Mouse (Mus musculus): Measurements from ENCODE around the gene Gabbr2. TPM values are rescaled to one million over a fixed set of nuclear protein-coding genes. Genes with fewer than 3 reads are reported as not detected.

Gabbr2 gene
- polyA plus RNA-seq, 1 experiment: not detected

- TF ChIP-seq POLR2A (IDR thresholded peaks at IDR 0.05; ENCODE audit: borderline replicate concordance, extremely low read depth, low read depth, low read length) (no peak), CTCF (IDR thresholded peaks at IDR 0.05; ENCODE audit: insufficient read depth, low read length) (peak; percentile 21; the same call in 1 of the 2 replicates)
- WGBS: 33% methylated on average over 23 of the region's 23 CpGs
- no peak for DNase-seq
- H3K4me1 ChIP-seq (ENCODE audit: control insufficient read depth, insufficient read depth, low read length): no peaks in the 10 kb centered on the region
- H3K4me3 ChIP-seq (replicated peaks; ENCODE audit: extremely low read depth, low read depth, low read length): no peak overlapping the region
Observed at GRCm38 (mm10) chr4:46620330-46620729, 371.3 kb downstream of the Gabbr2 start.

- H3K4me3 ChIP-seq (replicated peaks; ENCODE audit: extremely low read depth, low read depth, low read length): no peak overlapping the region
- H3K4me1 ChIP-seq (ENCODE audit: control insufficient read depth, insufficient read depth, low read length): no peaks in the 10 kb centered on the region
- no peak for DNase-seq
- TF ChIP-seq CTCF (IDR thresholded peaks at IDR 0.05; ENCODE audit: insufficient read depth, low read length): 0 out of 2 replicates have a peak, but pooled peaks have one; percentile 13
- TF ChIP-seq POLR2A (IDR thresholded peaks at IDR 0.05; ENCODE audit: borderline replicate concordance, extremely low read depth, low read depth, low read length): no peak
- WGBS: 61% methylated on average over 11 of the region's 11 CpGs
Observed at GRCm38 (mm10) chr4:46618196-46618817, 373.4 kb downstream of the Gabbr2 start.

GRCm38 (mm10) chr4:46617408-46617807, 374.3 kb downstream of the Gabbr2 start:
- WGBS: 70% methylated on average over 6 of the region's 6 CpGs
- no peak for TF ChIP-seq POLR2A (IDR thresholded peaks at IDR 0.05; ENCODE audit: borderline replicate concordance, extremely low read depth, low read depth, low read length)
- TF ChIP-seq CTCF (IDR thresholded peaks at IDR 0.05; ENCODE audit: insufficient read depth, low read length): peak; percentile 25; the same call in 1 of the 2 replicates
- H3K4me1 ChIP-seq (ENCODE audit: control insufficient read depth, insufficient read depth, low read length): no peaks in the 10 kb centered on the region
- H3K4me3 ChIP-seq (replicated peaks; ENCODE audit: extremely low read depth, low read depth, low read length): no peak overlapping the region
- no peak for DNase-seq

DNA sequence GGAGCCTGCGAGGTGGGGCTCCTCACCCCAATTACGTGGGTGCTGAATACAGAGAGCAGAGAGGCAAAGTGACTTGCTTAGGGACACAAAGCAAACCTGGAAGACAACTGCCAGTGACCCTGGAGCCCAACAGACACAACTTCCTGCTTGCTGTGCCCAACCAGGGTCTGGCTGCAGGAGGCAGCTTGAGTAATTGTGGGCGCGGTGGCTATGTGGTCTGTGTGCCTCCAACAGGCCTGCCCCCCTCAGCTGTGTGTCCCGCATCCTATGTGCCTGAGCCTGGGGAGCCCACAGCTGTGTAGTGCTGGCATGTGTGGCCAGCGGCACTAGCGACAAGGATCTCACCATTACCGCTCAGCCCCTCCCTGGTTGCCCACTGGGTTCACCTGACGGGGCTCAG, 377.0 kb downstream of the Gabbr2 start:
- WGBS: 76% methylated on average over 9 of the region's 9 CpGs
- TF ChIP-seq CTCF (IDR thresholded peaks at IDR 0.05; ENCODE audit: insufficient read depth, low read length) (no peak), POLR2A (IDR thresholded peaks at IDR 0.05; ENCODE audit: borderline replicate concordance, extremely low read depth, low read depth, low read length) (no peak)
- DNase-seq: no peak

DNA sequence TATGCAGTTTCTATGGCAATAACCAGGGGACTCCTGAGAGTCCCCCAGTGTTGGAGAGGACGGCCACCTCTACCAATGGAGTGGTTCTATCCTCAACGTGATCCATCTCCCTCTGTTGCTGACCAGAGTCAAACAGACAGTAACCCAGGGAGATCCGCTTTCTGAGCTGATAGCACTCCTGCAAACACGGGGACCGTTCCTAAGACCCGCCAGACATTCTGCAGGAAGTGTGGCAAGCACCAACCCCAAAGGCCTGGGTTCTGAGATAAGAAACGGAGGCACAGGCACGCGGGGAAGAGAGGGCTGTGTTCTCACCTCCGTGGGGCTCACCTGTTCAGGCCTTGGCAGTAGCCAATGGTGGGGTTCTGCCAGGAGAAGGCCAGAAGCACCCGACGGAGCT, 378.1 kb downstream of the Gabbr2 start:
- 66% methylated on average over 12 of the region's 12 CpGs for WGBS
- Histone ChIP-seq H3K4me3 (replicated peaks; ENCODE audit: extremely low read depth, low read depth, low read length) (no peak overlapping the region), H3K4me1 (ENCODE audit: control insufficient read depth, insufficient read depth, low read length) (no peaks in the 10 kb centered on the region)
- TF ChIP-seq CTCF (IDR thresholded peaks at IDR 0.05; ENCODE audit: insufficient read depth, low read length): no peak
- no peak for TF ChIP-seq POLR2A (IDR thresholded peaks at IDR 0.05; ENCODE audit: borderline replicate concordance, extremely low read depth, low read depth, low read length)
- DNase-seq: no peak

More for the DNA sequence above, 377.0 kb downstream of the Gabbr2 start:
- H3K4me3 ChIP-seq (replicated peaks; ENCODE audit: extremely low read depth, low read depth, low read length): no peak overlapping the region
- no peaks in the 10 kb centered on the region for H3K4me1 ChIP-seq (ENCODE audit: control insufficient read depth, insufficient read depth, low read length)

Other genes with a start within 250 kb of the Gabbr2 start
- gene Anks6, start 65.6 kb upstream of the Gabbr2 start, polyA plus RNA-seq (2012; rRNA removed): 4.7 and 6.5 TPM in 2 replicates
- 3.3 and 3.8 TPM in 2 replicates for gene Galnt12, start 100.0 kb upstream of the Gabbr2 start, polyA plus RNA-seq (2012; rRNA removed)
- 18.5 and 24.4 TPM in 2 replicates for gene Col15a1, start 216.3 kb upstream of the Gabbr2 start, polyA plus RNA-seq (2012; rRNA removed)